Mouse (Mus musculus) heart, adult 11 months (tissue): ENCODE data around the gene Tmtc3.
"Not testable (repeated sequence)": the region's sequence is repeated elsewhere in the genome, so short reads cannot be mapped to it uniquely, and the experiment has no call there.

Experiments used
- DNase-seq: peaks from one replicate; pipeline ENCODE4 v3.0.0; 2022

The Tmtc3 gene

GRCm38 (mm10) chr10:100487097-100487978 is at the start of gene Tmtc3, which contains the start of gene Cep290:
Gene Tmtc3 (minus strand): TSS chr10:100487350.
Gene Cep290 (plus strand): TSS chr10:100487558.
- peak; percentile 100 for DNase-seq

DNA sequence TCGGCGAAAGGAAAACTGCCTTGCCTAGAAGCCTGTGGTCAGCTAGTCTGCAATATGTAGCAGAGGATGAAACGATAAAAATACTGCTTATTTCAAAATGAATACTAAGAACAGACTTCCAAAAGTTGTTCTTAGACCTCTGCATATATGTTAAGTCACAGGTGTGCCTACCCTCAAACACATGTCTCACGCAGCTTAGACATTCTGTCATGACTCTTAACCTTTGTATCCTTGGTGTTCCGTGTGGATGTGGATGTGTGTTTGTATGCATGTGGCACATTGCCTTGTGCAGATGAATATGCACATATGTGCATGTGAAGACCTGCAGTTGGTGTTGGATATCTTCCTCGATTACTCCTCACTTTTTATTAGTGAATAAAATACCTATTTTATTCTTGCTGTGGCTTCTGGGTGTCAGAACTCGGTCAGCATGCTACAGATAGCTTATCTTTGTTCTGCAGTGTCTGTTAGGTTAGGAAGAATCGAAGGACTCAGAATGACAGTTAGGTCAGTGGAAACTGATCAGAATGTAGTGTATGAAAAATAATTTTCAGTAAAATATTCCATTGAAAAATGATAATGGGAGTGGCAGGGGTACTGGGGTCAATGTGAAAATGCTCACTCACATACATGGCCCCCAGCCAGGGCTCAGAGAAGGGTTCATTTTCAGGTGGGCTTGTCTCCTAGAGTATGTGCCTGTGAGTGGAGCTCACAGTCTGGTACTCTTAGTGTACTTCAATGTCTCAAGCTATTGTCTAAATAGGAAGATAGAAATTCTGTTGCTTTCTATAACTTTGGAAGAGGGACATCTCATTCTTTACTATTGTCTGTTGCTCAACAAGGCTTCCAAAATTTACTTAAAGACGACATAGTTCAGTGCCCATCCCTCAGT is 37.6 kb upstream of the Tmtc3 start:
- no peak for DNase-seq

DNA sequence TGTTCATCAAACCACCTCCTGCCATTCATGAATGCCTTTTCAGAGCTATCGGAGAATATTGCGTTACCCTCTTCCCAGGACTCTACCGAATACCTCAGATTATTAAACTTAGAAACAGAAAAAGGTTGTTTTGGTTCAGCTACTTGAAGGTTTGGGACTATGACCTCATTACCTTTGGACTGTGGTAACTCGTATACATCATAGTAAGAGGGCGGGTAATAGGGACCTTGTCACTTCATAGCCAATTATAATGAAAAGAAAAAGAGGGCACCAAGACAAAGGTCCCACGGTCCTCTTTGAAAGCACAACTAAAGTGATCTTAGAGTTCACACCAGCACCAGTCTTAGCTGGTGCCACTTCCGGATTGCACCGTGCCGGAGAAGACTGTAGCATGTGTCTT is 35.2 kb upstream of the Tmtc3 start:
- DNase-seq = no peak

DNA sequence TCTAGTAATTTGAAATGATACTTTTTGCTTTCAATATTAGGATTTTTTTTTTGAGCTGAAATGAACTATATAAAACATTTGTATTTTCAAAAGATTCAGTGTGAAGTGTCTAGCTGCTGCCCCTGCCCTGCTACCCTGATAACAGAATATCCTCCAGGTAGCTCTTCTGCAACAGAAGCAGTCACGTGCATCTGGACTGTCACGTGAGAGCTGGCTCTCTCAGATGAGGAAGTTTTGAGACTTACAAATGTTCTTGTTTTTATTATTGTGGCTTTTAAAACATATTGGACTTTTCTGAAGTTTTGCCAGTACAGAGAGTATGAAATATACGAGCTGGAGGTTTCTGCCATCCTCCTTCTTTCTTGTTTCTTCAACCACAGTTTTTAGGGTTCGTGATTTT is 34.5 kb upstream of the Tmtc3 start:
- no peak for DNase-seq

GRCm38 (mm10) chr10:100508170-100508569 is 21.0 kb upstream of the Tmtc3 start:
- DNase-seq = no peak

- no peak for DNase-seq
Measured at GRCm38 (mm10) chr10:100498309-100498708, 11.2 kb upstream of the Tmtc3 start.

DNA sequence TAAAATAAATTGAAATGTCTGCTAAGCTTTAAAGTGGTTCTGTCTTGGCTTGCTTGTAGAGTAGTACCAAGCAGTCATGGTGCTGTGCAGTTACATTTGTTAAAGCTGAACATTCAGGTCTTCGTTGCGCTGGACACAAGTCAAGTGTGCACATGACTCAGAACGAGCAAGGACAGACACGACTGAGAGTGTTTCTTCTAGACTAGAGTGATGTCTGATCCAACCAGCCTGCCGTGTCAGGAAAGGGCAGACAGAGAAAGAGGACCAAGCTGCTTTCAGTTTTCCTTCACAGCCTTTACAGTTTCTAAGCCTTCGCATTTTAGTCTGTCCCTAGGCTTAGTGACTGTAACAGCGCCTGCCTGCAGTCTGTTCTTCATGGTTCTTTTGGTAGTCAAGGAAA is 4.8 kb upstream of the Tmtc3 start:
- DNase-seq = no peak

- DNase-seq = no peak
Measured at GRCm38 (mm10) chr10:100486701-100487096, 451 bp downstream of the Tmtc3 start.

GRCm38 (mm10) chr10:100479538-100479937 is 7.6 kb downstream of the Tmtc3 start:
- DNase-seq = no peak

DNA sequence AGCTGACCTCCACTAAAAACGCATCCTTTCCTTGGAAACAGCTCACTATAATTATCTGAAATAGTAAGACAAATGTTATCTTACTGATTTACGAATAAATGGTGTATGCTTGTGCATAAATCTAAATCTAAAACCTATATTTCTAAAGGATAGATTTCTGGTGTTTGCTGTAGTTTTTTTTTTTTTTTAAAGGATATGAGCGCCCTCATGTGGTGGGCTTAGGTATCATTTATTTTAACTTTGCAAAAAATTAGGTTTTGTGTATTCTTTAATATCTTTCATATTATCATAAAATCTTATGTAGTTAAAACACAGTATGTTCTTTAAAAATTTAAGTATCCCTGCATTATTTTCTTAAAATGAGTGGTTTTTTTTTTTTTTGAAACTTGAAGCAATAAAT is 12.1 kb downstream of the Tmtc3 start:
- DNase-seq = no peak

GRCm38 (mm10) chr10:100460515-100460914 is 26.6 kb downstream of the Tmtc3 start:
- DNase-seq = no peak

DNA sequence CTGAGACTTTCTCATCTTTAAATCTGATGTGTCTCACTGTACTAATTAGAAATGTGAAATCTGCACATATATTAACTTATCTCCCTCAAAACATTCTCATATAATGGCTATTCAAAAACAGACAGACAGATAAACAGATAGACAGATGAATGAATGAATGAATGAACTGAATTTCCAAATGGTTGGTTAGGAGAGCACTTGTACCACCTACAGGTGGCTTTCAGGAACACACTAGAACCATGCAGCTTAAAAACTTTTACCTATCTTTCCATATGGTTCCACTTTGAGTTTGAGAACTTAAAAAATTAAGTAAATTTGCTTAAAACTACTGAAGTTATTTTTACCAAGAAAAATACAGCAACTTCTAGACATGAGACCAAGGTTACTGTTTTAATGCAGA is 37.8 kb downstream of the Tmtc3 start:
- no peak for DNase-seq

GRCm38 (mm10) chr10:100427592-100427991 is 59.6 kb downstream of the Tmtc3 start:
- DNase-seq = peak; percentile 89

GRCm38 (mm10) chr10:100415566-100415965 is 71.6 kb downstream of the Tmtc3 start:
- no peak for DNase-seq

- DNase-seq = not testable (repeated sequence)
Measured at GRCm38 (mm10) chr10:100402301-100402700, 84.8 kb downstream of the Tmtc3 start.
